ENCODE assay signal across 24 mouse cellular contexts in the genomic region with DNA sequence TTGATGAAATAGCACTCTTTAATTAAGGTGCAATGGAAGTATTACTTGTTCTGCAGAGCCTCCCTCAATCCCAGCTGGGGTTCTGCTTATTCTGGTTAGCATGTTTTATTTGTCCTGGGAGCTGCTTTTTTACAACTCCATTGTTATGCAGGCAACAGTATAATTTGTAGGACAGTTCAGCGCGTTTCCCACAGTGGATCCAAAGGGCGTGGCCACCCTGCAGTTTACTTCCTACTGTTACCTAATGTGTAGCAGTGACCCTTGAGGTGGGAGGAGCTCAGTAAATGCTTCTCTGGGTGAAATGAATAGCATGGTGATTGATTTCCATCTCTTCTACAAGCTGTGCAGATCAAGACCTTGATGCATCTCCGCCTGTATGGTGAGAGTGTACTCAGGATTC. TPM values are rescaled to one million over a fixed set of nuclear protein-coding genes. Genes with fewer than 3 reads are reported as not detected.
DNase-seq lines count a peak whose midpoint lies in the region; ATAC-seq and TF ChIP-seq lines count a peak whose summit lies in the region.
"Had no signal": no experiment of that assay in that cellular context is flagged by ENCODE, and none has a peak within 500 bp of the region (broad histone marks: within the 10 kb centered on the region; RNA-seq: fewer than 3 reads in every experiment).

No protein-coding gene starts in this region.

- peak overlapping the region; percentile 77 for H3K27ac ChIP-seq in cerebellum, adult 2 months (ENCODE audit: insufficient read depth, low read length)
- H3K27ac ChIP-seq in kidney, embryonic 16.5 days (ENCODE audit: low read length), result no peak overlapping the region
- H3K27ac ChIP-seq in midbrain, embryonic 13.5 days, result no peak overlapping the region
- H3K27ac ChIP-seq: embryonic facial prominence, embryonic 10.5 days; heart, adult 2 months; heart, embryonic 13.5 days; hindbrain, embryonic 13.5 days; liver, embryonic 13.5 days; midbrain, embryonic 12.5 days had no signal

- peaks cover 9% of the 10 kb centered on the region for H3K36me3 ChIP-seq in kidney, embryonic 16.5 days (ENCODE audit: insufficient read depth, low read length)
- H3K36me3 ChIP-seq in midbrain, embryonic 13.5 days, result peaks cover 7% of the 10 kb centered on the region; the same call in 1 of the 2 replicates
- H3K36me3 ChIP-seq: liver, embryonic 13.5 days had no signal

- no peak overlapping the region for H3K4me3 ChIP-seq in cerebellum, adult 2 months (replicated peaks; ENCODE audit: insufficient read depth, low read depth, low read length)
- no peak overlapping the region for H3K4me3 ChIP-seq in kidney, embryonic 16.5 days (ENCODE audit: low read length)
- H3K4me3 ChIP-seq in midbrain, embryonic 13.5 days (replicated peaks), result no peak overlapping the region
- H3K4me3 ChIP-seq: embryonic facial prominence, embryonic 10.5 days; heart, adult 2 months; heart, embryonic 13.5 days; hindbrain, embryonic 13.5 days; liver, embryonic 13.5 days; midbrain, embryonic 12.5 days had no signal

- no peak for TF ChIP-seq POLR2A in cerebellum, adult 2 months (IDR thresholded peaks at IDR 0.05; ENCODE audit: borderline replicate concordance, insufficient read depth, low read length)

- peaks cover 39% of the 10 kb centered on the region for H3K4me1 ChIP-seq in cerebellum, adult 2 months (ENCODE audit: control insufficient read depth, insufficient read depth, low read length)
- H3K4me1 ChIP-seq in kidney, embryonic 16.5 days (ENCODE audit: insufficient read depth, low read length), result 0 out of 2 replicates have a peak, but pooled peaks cover 8% of the 10 kb centered on the region
- peaks cover 10% of the 10 kb centered on the region for H3K4me1 ChIP-seq in midbrain, embryonic 13.5 days (replicated peaks)
- H3K4me1 ChIP-seq: liver, embryonic 13.5 days; midbrain, embryonic 12.5 days had no signal

- 37% methylated on average over 4 of the region's 4 CpGs for WGBS in cerebellum, adult 2 months
- 49% methylated on average over 4 of the region's 4 CpGs for WGBS in kidney, embryonic 16.5 days
- 44% methylated on average over 4 of the region's 4 CpGs for WGBS in midbrain, embryonic 13.5 days

- H3K4me2 ChIP-seq in kidney, embryonic 16.5 days (replicated peaks; ENCODE audit: low read depth, low read length), result no peak overlapping the region
- H3K4me2 ChIP-seq in midbrain, embryonic 13.5 days (replicated peaks), result no peak overlapping the region
- H3K4me2 ChIP-seq: heart, embryonic 13.5 days; hindbrain, embryonic 13.5 days; liver, embryonic 13.5 days; midbrain, embryonic 12.5 days had no signal

- no peak for DNase-seq in cerebellum, adult 2 months
- DNase-seq in cerebellum, adult 11 months, result no peak
- DNase-seq in kidney, adult 9 months, result peak; percentile 66
- peak; percentile 84 for DNase-seq in R1 (ENCODE audit: low read depth, low spot score)
- DNase-seq in kidney, postnatal 14 days, result peak; percentile 19
- no peak for DNase-seq in layer of hippocampus, adult 11-12 months (ENCODE audit: low spot score)
- DNase-seq: cerebellum, adult 11-12 months; cerebellum, postnatal 36 days; forebrain, postnatal 0 days; gastrocnemius, postnatal 36 days; heart, adult 2 months; layer of hippocampus, postnatal 36 days; liver, embryonic 13.5 days; lung, adult 2 months; lung, postnatal 14 days; right cerebral cortex, adult 18-20 months; right cerebral cortex, postnatal 4 days; thymus, postnatal 36 days had no signal

- no peaks in the 10 kb centered on the region for H3K27me3 ChIP-seq in cerebellum, adult 2 months (ENCODE audit: control insufficient read depth, insufficient read depth, low read length)
- H3K27me3 ChIP-seq in kidney, embryonic 16.5 days (ENCODE audit: insufficient read depth, low read length), result no peaks in the 10 kb centered on the region
- H3K27me3 ChIP-seq in midbrain, embryonic 13.5 days, result peaks cover 3% of the 10 kb centered on the region; the same call in 1 of the 2 replicates
- H3K27me3 ChIP-seq: heart, embryonic 13.5 days; hindbrain, embryonic 13.5 days; liver, embryonic 13.5 days had no signal

- no peak for TF ChIP-seq CTCF in cerebellum, adult 2 months (IDR thresholded peaks at IDR 0.05; ENCODE audit: borderline replicate concordance, insufficient read depth, low read depth, low read length)

- no peak for ATAC-seq in kidney, embryonic 16.5 days (ENCODE audit: low FRiP score, low TSS enrichment)
- ATAC-seq in midbrain, embryonic 13.5 days, result no peak
- ATAC-seq: forebrain, postnatal 0 days had no signal

- no peak overlapping the region for H3K9ac ChIP-seq in kidney, embryonic 16.5 days (replicated peaks; ENCODE audit: low read length)
- H3K9ac ChIP-seq in midbrain, embryonic 13.5 days (replicated peaks), result no peak overlapping the region; the same call in 1 of the 2 replicates
- H3K9ac ChIP-seq: forebrain, postnatal 0 days; heart, embryonic 13.5 days; hindbrain, embryonic 13.5 days; liver, embryonic 13.5 days; midbrain, embryonic 12.5 days had no signal

- peaks cover 2% of the 10 kb centered on the region; the same call in 1 of the 2 replicates for H3K9me3 ChIP-seq in kidney, embryonic 16.5 days (ENCODE audit: low read length)
- H3K9me3 ChIP-seq in midbrain, embryonic 13.5 days, result no peaks in the 10 kb centered on the region
- H3K9me3 ChIP-seq: embryonic facial prominence, embryonic 10.5 days; hindbrain, embryonic 13.5 days; liver, embryonic 13.5 days; midbrain, embryonic 12.5 days had no signal

RNA-seq across cellular contexts. Expression of a gene that starts 17.0 kb away (rescaled TPM):
- 41.3 and 42.1 TPM in 2 replicates for polyA plus RNA-seq in cerebellum, adult 2 months (2012; rRNA removed)
- 7.8 and 9.0 TPM in 2 replicates for polyA plus RNA-seq in kidney, embryonic 16.5 days (2015; fragmentation: Nextera tagmentation; extraction: Ambion mirVana)
- polyA plus RNA-seq in midbrain, embryonic 13.5 days (2015; fragmentation: Nextera tagmentation; extraction: Ambion mirVana), result 8.4 and 11.0 TPM in 2 replicates

Comparison
In these comparisons a context has a peak if more than half of its experiments do, and no peak if none do; other contexts are left out.
1. DNase-seq: peak in kidney, adult 9 months (single experiment), R1 (single experiment) and kidney, postnatal 14 days (single experiment); none in cerebellum, adult 2 months (0 of 2), cerebellum, adult 11 months (single experiment) and layer of hippocampus, adult 11-12 months (single experiment).